Mouse (Mus musculus) kidney, adult 8-10 months (tissue): ENCODE measurements around the gene Gm49450.
A peak's percentile ranks its signal among the peaks of the same experiment; 100 is the strongest.

ENCODE experiments used
- DNase-seq, 2 experiments: peaks; one replicate each; pipeline ENCODE4 v3.0.0; 2022

The Gm49450 gene

DNA sequence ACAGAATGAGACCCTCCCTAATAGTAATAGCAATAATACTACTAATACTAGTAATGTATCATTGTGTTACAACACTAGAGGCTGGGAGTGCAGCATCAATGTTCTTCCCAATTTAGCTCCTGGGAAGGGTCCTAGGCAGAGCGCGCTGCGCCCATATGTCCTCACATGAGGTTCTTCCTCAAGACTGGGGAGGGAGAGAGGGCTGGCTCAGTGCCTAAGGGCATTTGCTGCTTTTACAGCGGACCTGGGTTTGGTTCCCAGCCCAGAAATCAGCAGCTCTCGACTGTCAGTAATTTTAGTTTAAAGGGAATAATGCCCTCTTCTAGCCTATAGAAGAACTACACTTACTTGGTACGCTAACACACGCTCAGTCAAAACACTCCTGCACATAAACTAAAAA, 65.8 kb downstream of the Gm49450 start:
- no peak for DNase-seq

DNA sequence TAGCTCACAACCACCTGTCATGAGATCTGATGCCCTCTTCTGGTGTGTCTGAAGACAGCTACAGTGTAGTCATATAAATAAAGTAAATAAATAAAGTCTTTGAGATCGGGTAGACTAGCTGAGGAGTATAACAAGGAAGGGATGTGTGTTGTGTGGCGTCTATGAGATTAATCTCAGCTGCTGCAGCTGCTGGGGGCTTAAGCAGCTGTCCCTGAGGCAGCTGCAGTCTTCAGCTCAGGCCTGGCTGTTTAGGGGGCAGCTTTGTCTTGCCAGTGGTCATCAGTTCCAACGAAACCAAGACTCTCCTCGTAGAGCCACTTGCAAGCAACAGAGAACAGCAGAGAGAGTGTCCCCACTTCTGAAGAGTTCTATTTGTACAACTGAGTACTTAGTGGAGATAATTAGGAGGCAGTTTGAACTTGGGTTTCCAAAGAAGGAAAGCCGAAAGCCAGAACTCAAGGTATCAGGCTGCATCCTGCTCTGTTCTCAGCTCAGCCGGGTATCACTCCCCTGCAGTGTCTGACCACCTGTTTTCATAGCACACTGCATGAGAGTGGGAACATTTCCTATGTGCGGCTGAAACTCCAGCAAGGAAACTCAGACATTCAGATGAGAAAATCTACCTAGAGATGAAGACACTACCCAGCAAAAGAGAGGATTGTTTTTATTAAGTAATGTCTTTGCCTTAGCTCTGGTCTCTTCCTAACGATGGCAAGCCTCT, 66.5 kb downstream of the Gm49450 start:
- DNase-seq, result no peak

GRCm38 (mm10) chr15:98884106-98884505, 69.2 kb downstream of the Gm49450 start:
- DNase-seq, result no peak

- peak; percentile 78 to 86 for DNase-seq
These were observed 69.7 kb downstream of the Gm49450 start for GRCm38 (mm10) chr15:98883661-98884060.
